Mouse (Mus musculus) liver, postnatal 0 days (tissue): ENCODE data around the gene Fam193b. TPM values are rescaled to one million over a fixed set of nuclear protein-coding genes. Genes with fewer than 3 reads are reported as not detected.

Experiments used
- ATAC-seq: fragments of 200-750 bp; cut with Nextera tagmentation; 2 replicates; pipeline ENCODE4 v1.8.0; 2017; ENCODE audit warnings: mild to moderate bottlenecking, moderate library complexity
- DNase-seq: peaks from one replicate; pipeline ENCODE4 v3.0.0-alpha.2; 2016
- H3K27ac ChIP-seq: fragments of 300-500 bp; sonication (generic); 2 replicates; pipeline ENCODE4 v1.5.1; 2014; ENCODE audit warnings: antibody characterized with exemption, moderate library complexity, mild to moderate bottlenecking, low read depth
- H3K27me3 ChIP-seq: fragments of 300-500 bp; sonication (generic); 2 replicates; pipeline ENCODE4 v1.6.1; 2014; ENCODE audit warnings: low read length, control low read depth, mixed read lengths; ENCODE audit not compliant: insufficient read depth
- H3K36me3 ChIP-seq: fragments of 300-500 bp; sonication (generic); replicated peaks from 2 replicates; pipeline ENCODE4 v1.6.1; 2014; ENCODE audit warnings: mild to moderate bottlenecking, control low read depth, low read length, moderate library complexity, mixed read lengths; ENCODE audit not compliant: insufficient read depth
- H3K4me1 ChIP-seq: fragments of 300-500 bp; sonication (generic); 2 replicates; pipeline ENCODE4 v1.6.1; 2014; ENCODE audit warnings: antibody characterized with exemption, mild to moderate bottlenecking, control low read depth; ENCODE audit not compliant: insufficient read depth
- H3K4me2 ChIP-seq: fragments of 300-500 bp; sonication (generic); 2 replicates; pipeline ENCODE4 v1.6.1; 2014; ENCODE audit warnings: low read depth, mild to moderate bottlenecking, low read length, moderate library complexity, mixed read lengths
- H3K4me3 ChIP-seq: fragments of 300-500 bp; sonication (generic); 2 replicates; pipeline ENCODE4 v1.5.1; 2014; ENCODE audit warnings: low read depth, low read length
- H3K9ac ChIP-seq: fragments of 300-500 bp; sonication (generic); replicated peaks from 2 replicates; pipeline ENCODE4 v1.6.1; 2014; ENCODE audit warnings: mild to moderate bottlenecking, moderate library complexity
- H3K9me3 ChIP-seq: fragments of 300-500 bp; sonication (generic); 2 replicates; pipeline ENCODE4 v1.6.1; 2016; ENCODE audit warnings: mild to moderate bottlenecking, control low read depth, low read length, mixed read lengths
- CTCF ChIP-seq: sonication (generic); IDR thresholded peaks from 2 replicates; pipeline ENCODE4 v1.5.1; 2016; ENCODE audit warnings: antibody characterized with exemption, low read depth
- EP300 ChIP-seq: IDR thresholded peaks from 2 replicates; pipeline ENCODE4 v1.6.1; 2016; ENCODE audit warnings: antibody characterized with exemption, low read depth, mild to moderate bottlenecking
- WGBS: fragments of 180-500 bp; shearing (Covaris S2); extraction: QIAGEN DNeasy Blood & Tissue Kit; methylation state at CpG from one replicate; pipeline ENCODE4 v1.1.7; 2014; ENCODE audit not compliant: insufficient replicate concordance; 5-methylcytosine and 5-hydroxymethylcytosine counted together
- polyA plus RNA-seq: library from polyadenylated mRNA; unstranded; fragments of >200 nt; fragmentation: Nextera tagmentation; extraction: Ambion mirVana; gene quantifications from 2 replicates; pipeline ENCODE4 v1.2.1, GENCODE M21; 2015

The Fam193b gene
- polyA plus RNA-seq, 1 experiment from 2014 or later: 5.0 TPM

GRCm38 (mm10) chr13:55547916-55548315 is 23.0 kb downstream of the Fam193b start:
- H3K4me3 ChIP-seq: no peak overlapping the region
- 85% methylated on average over 2 of the region's 2 CpGs for WGBS
- H3K4me2 ChIP-seq: no peak overlapping the region
- no peak for TF ChIP-seq CTCF
- no peak for TF ChIP-seq EP300
- H3K27me3 ChIP-seq: no peaks in the 10 kb centered on the region
- H3K36me3 ChIP-seq: peaks cover 50% of the 10 kb centered on the region
- no peaks in the 10 kb centered on the region for H3K4me1 ChIP-seq
- DNase-seq (no peak), ATAC-seq (no peak)
- H3K9ac ChIP-seq: no peak overlapping the region
- H3K27ac ChIP-seq: no peak overlapping the region
- no peaks in the 10 kb centered on the region for H3K9me3 ChIP-seq

GRCm38 (mm10) chr13:55544792-55545191 is 26.1 kb downstream of the Fam193b start:
- DNase-seq: no peak
- H3K9me3 ChIP-seq: no peaks in the 10 kb centered on the region
- TF ChIP-seq CTCF (no peak), EP300 (no peak)
- no peak overlapping the region for H3K4me3 ChIP-seq
- 63% methylated on average over 6 of the region's 6 CpGs for WGBS
- H3K4me2 ChIP-seq: no peak overlapping the region
- peak; percentile 85 for ATAC-seq
- no peaks in the 10 kb centered on the region for H3K4me1 ChIP-seq
- no peaks in the 10 kb centered on the region for H3K27me3 ChIP-seq
- H3K36me3 ChIP-seq: peaks cover 62% of the 10 kb centered on the region
- H3K9ac ChIP-seq: no peak overlapping the region
- H3K27ac ChIP-seq: no peak overlapping the region

GRCm38 (mm10) chr13:55543447-55543846 is 27.5 kb downstream of the Fam193b start:
- Histone ChIP-seq H3K27ac (no peak overlapping the region), H3K4me2 (no peak overlapping the region), H3K4me3 (no peak overlapping the region), H3K36me3 (peaks cover 63% of the 10 kb centered on the region), H3K27me3 (no peaks in the 10 kb centered on the region), H3K4me1 (no peaks in the 10 kb centered on the region), H3K9me3 (no peaks in the 10 kb centered on the region), H3K9ac (no peak overlapping the region)
- ATAC-seq (no peak), DNase-seq (no peak)
- TF ChIP-seq EP300 (no peak), CTCF (no peak)
- WGBS: 80% methylated on average over 8 of the region's 8 CpGs

- 95% methylated on average over 4 of the region's 4 CpGs for WGBS
- ATAC-seq: no peak
- TF ChIP-seq EP300: no peak
- TF ChIP-seq CTCF: no peak
- H3K4me3 ChIP-seq: no peak overlapping the region
- H3K36me3 ChIP-seq: peaks cover 67% of the 10 kb centered on the region
- H3K9me3 ChIP-seq: no peaks in the 10 kb centered on the region
- no peaks in the 10 kb centered on the region for H3K27me3 ChIP-seq
- H3K4me2 ChIP-seq: no peak overlapping the region
- DNase-seq: no peak
- no peaks in the 10 kb centered on the region for H3K4me1 ChIP-seq
- no peak overlapping the region for H3K9ac ChIP-seq
- H3K27ac ChIP-seq: no peak overlapping the region
These were observed 28.0 kb downstream of the Fam193b start for GRCm38 (mm10) chr13:55542891-55543290.

- no peak for ATAC-seq
- DNase-seq: no peak
- Histone ChIP-seq H3K4me1 (peaks cover 5% of the 10 kb centered on the region; the same call in 1 of the 2 replicates), H3K4me3 (no peak overlapping the region), H3K9ac (no peak overlapping the region), H3K36me3 (peaks cover 57% of the 10 kb centered on the region), H3K27ac (no peak overlapping the region), H3K9me3 (no peaks in the 10 kb centered on the region), H3K27me3 (no peaks in the 10 kb centered on the region), H3K4me2 (no peak overlapping the region)
- 81% methylated on average over 2 of the region's 2 CpGs for WGBS
- no peak for TF ChIP-seq EP300
- TF ChIP-seq CTCF: peak; percentile 26; the same call in 1 of the 2 replicates
These were observed 30.0 kb downstream of the Fam193b start for GRCm38 (mm10) chr13:55540933-55541332.

GRCm38 (mm10) chr13:55536194-55537175 is 34.4 kb downstream of the Fam193b start, which contains the start of gene Ddx41:
Ddx41 (minus strand) TSS chr13:55536658.
- no peaks in the 10 kb centered on the region for H3K9me3 ChIP-seq
- peak within 1 kb of the TSS; percentile 44; the same call in 1 of the 2 replicates for H3K27ac ChIP-seq
- H3K4me2 ChIP-seq: peak within 1 kb of the TSS; percentile 90
- H3K4me1 ChIP-seq: peaks cover 15% of the 10 kb centered on the region
- peak within 1 kb of the TSS; percentile 82 for H3K9ac ChIP-seq
- H3K4me3 ChIP-seq: peak within 1 kb of the TSS; percentile 97
- no peaks in the 10 kb centered on the region for H3K27me3 ChIP-seq
- TF ChIP-seq EP300 (peak; percentile 73), CTCF (peak; percentile 98)
- WGBS: under 1% methylated on average over 70 of the region's 70 CpGs
- DNase-seq: peak; percentile 98
- ATAC-seq: peak; percentile 99
- peaks cover 50% of the 10 kb centered on the region for H3K36me3 ChIP-seq
